Mouse (Mus musculus): ENCODE data around the gene Dnajc16.
"Not testable (repeated sequence)": the region's sequence is repeated elsewhere in the genome, so short reads cannot be mapped to it uniquely, and the experiment has no call there.

Dnajc16 gene

DNA sequence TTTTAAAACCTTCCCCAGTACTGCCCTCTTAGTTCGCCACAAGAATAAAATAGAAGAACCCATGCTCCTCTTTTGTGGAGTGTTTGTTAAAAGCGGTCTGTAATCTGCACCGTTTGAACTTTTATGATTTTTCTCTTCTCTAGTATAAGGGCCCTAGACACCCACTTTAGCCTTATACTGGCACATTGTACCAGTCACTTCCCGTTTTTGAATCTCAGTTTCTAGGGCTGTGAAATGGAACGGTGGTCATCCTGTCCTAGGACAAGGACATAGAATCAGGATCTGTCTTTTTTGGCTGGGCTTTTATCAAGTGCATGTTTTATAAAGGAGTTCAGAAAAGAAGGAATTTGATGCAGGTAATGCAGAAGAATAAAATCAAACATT lies 3.4 kb upstream of the Dnajc16 start:
- no peak for DNase-seq

DNA sequence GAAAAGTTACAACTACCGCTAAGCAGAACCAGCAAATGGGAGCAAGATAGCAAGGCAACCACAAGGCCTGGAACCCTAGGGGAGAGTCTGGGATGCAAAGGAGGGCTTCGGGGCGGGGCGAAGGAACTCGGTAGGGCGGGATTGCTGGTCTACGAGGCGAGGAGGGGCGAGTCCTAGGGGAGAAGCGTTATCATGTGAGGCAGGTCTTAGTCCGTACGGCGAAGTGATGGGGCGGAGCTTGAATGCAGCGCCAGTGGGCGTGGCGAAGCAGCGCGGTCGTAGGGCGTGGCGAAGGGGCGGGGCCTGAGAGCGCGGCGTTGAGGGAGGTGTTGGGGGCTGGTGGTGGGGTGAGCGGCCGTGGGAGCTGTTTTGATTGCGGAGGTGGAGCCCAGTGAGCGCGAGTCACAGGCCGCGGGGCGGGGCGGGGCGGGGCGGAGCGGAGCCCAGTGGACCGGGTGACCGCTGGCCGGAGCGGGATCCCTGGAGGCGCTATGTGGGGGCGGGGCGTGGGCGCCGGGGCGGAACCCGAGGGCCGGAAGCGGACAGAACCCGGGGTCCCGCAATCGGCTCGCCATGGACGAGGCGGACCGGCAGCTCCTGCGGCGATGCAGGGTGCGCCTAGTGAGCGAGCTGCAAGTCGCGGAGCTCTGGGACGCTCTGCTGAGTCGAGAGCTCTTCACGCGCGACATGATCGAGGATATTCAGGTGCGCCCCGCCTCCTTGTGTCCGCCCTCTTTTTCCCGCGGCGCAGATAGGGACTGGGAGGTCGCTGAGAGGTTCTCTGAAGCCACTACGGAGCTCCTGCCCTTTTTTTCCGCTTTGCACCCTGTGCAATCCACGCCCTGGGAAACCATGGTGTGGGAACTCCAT lies 2.8 kb upstream of the Dnajc16 start, which contains the start of gene Casp9:
Gene Casp9 (plus strand): TSS at position 331 of the 870 bp plus-strand sequence.
- peak; percentile 99 for DNase-seq

DNA sequence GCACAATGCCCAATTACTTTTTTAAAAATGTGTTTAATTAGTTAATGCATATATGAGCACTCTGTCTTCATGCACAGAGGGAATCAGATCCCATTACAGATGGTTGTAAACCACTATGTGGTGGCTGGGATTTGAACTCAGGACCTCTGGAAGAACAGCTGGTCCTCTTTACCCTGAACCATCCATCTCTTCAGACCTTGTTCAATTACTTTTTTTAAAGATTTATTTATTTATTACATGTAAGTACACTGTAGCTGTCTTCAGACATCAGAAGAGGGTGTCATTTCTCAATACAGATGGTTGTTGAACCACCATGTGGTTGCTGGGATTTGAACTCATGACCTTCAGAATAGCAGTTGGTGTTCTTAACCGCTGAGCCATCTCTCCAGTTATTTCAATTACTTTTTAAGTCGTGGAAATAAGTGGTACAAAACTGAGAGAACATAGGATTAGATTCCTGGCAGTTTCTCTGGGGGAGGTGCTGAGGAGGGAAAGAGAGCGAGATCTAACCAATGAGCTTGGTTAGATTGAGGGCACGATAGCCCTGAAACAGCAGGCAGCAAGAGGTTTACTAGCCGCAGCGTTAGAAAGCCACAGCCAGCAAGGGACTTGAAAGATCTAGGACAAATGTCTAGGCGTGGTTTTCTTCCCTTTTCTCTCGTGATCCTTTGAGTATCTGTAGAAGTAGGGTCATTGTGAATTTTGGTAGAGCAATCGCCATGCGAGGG lies 2.0 kb upstream of the Dnajc16 start:
- DNase-seq = no peak

DNA sequence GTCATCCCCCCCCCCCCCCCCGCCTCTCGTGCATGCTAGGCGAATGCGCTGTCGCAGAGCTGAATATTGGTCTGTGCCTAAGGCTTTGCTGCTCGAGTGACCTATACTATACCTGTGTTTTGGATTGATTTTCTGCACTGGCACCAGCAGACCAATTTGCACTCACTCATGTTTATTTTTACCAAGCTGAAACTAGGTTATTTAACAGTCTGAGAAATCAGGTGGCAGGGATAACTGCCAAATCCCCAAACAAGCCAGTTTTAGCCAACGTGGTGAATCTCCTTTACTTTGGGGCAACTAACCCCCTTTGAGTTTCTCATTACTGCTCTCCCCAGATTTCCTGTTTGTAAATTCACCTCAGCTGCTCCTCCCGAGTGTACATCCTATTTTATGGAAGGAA lies 1.2 kb upstream of the Dnajc16 start:
- no peak for DNase-seq

DNA sequence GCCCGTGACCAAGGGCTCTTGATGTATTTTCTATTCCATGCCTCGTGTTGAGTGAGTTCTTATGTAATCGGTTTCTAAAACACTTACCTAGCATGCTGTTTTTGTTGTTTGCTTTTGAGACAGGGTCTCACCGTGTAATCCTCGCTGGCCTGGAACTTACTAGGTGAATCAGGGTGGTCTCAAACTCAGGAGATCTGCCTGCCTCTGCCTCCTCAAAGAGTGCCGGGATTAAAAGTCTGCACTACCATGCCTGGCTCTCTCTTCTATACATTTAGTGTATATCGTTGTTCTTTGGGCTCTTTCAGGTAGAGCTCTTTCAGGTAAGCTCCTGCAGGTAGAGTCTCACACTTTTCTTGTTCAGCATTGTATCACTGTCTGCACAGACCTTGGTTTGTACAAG lies 755 bp upstream of the Dnajc16 start:
- DNase-seq = no peak

DNA sequence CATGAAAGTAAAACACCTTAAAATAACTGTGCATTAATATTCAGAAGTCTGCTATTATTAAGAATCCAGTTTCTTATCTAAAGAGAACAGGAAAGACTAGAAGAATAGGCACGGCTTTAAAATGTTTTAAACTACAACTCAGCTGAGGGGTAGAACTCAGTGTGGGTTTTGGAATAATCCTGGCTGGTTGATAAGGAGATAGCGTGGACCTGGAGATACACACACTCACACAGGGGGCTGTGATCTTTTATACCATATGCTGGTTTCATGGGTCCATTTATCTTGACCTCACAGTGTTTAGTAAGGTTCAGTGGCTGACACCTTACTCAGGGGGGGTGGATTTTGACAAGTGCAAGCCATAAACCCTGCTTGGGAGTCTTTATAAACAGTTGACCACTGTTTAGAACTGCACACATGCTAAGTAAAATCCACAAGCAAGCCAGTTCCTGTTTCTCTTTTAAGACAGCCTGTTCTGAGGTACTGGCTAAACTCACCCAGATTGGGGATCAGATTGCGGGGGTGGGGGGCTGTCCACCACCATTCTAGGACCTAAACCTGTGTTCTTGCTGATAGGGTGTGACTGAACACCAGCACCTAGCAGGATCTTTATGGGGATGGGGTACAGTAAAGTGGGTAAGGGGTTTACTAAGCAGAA lies 1.0 kb downstream of the Dnajc16 start:
- DNase-seq = peak; percentile 14

DNA sequence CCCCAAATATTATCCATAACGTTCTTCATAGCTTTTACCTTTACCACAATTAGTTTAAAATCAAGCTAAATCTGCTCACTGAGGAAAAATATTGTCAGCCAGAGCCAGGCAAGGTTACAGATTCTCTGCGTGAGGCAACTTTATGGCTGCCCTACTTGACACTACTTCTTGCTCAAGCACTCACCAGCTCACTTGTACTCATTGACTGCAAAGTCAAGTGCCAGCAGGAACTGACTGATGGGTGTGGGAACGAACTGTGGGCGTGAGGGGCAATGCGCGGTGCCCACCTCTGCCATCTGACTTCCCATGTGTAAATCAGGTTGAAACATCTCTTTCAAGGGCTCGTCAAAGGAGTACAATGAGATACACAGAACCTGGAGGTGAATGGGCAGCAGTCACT lies 3.3 kb downstream of the Dnajc16 start:
- DNase-seq = no peak

DNA sequence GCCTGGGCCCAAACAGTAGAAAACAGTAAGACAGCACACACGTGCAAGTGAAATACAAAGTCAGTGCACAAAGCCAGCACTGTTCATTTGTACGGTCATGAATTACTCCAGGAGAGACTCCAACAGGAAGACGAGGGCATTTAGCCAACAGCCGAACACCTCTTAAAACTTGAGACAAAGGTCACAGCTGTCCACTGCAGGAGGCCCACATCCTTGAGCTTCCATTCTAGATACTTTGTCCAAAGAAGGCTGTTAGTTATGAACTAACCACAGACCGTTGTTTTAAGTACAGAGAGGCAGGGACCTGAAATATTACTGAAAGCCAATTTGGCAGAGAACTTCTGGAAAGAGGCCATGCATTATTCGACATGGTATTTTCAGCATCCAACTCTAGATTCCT lies 3.7 kb downstream of the Dnajc16 start:
- DNase-seq = no peak

DNA sequence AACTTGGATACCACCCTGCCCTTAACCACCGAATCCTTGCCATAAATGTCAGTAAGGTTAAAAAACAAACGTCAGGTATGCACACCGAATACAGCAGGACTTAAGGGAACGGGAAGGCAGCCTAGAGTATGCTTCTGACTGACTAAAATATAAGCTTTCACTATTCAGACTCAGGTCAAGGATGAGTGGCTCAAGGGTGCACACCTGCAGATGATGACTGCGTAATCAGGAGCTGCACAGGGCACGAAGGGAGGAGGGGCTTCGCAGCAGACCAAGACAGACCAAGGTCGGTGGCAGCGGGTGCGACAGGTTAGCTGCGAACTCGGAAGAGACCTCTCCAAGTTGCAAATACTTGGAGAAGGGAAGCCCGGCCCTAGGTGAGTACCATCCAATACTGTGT lies 4.6 kb downstream of the Dnajc16 start:
- no peak for DNase-seq

DNA sequence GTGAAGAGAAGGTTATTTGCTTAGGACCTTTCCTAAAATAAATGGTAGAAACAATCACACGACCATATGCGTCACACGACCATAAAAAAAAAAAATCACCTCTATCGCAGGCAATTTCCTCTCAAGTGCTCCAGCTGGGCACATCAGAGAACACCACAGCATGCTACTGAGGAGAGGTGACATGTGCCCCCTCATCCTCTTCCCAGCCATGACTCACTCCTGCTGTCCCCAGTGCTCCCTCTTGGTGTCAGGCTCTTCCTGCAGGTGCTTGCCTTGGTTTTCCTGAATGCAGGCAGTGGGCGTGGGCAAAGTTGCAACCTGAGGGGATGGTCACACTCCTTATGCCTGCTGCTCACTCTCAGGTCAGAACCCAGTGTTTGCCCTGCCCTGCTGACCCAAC lies 5.9 kb downstream of the Dnajc16 start:
- no peak for DNase-seq

DNA sequence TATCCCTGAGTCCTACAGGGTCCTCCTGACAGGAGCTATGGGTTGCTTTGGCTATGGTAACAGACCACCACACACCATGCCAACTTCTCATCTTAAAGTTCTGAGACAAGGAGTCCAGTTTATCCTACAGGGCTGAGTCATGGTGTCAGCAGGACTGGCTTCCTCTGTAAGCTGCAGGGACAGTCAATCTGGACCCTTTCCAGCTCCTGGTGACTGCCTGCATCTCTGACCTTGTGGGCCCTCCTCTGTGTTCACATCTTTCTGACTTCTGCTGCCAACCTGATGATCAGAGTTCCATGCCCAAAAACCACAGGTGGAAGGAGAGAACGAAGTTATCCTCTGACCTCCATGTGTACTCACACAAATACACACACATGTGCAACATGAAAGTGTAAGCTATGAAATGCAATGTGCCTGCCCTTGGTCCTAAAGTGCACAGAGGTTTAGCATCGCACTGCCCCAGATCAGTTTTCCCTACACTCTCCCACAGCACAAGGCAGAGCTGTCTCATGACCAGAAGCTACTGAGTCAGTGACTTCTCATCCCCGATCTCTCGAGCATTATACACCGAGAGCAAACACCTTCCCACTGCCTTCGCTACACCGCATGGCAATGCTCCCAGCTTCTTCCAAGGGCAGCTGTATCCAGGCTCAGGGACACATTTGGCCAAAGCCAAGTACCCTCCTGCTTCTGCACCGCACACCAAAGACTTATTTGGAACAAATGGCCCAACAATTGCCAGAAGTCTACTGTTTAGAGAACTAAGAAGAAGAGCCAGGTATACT lies 9.3 kb downstream of the Dnajc16 start:
- no peak for DNase-seq

DNA sequence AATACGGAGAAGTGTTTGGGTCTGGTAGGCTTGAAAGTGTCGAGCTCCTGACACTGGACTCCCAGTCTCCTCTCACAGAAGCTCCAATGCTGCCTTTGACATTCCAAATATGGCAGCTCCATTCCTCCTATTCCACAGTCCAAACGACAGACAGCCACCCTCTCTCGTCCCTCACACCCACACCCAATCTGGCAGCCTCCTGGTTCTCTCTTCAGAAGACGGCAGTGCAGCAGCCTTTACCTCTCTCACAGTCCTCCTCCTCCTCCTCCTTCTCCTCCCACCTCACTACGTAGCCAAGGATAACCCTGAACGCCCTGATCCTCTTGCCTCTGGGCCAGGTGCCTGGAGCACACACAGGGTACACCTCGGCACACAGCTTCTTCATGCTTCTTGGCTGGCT lies 10.9 kb downstream of the Dnajc16 start:
- no peak for DNase-seq

DNA sequence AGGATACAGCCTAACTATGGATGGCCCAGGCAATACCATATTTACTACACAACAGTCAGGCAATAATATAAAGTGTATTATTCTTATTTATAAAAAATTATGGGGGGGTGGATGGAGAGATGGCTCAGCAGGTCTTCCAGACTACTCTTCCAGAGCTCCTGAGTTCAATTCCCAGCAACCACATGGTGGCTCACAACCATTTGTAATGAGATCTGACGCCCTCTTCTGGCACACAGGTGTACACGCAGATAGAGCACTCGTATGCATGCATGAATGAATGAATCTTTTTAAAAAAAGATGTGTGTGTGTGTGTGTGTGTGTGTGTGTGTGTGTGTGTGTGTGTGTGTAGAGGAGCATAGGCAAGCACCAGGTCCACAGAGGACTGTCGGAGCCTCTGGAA lies 17.7 kb downstream of the Dnajc16 start:
- not testable (repeated sequence) for DNase-seq

DNA sequence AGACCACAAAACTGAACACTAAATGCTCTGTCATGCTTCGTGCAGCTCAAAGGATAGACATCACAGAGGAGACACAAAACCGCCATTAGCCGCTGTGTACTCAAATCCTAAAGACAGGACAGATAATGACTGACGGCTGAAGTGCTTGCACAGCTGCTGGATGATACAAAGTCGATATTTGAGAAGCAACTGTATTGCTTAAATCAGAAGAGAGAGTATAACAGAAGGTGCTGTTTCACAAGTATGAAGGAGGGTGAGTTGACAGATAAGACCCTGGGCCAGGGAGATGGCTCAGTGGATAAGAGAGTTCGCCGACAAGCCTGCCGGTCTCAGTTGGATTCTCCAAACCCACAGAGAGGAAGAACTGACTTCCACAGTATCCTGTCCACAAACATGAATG lies 18.9 kb downstream of the Dnajc16 start:
- no peak for DNase-seq

DNA sequence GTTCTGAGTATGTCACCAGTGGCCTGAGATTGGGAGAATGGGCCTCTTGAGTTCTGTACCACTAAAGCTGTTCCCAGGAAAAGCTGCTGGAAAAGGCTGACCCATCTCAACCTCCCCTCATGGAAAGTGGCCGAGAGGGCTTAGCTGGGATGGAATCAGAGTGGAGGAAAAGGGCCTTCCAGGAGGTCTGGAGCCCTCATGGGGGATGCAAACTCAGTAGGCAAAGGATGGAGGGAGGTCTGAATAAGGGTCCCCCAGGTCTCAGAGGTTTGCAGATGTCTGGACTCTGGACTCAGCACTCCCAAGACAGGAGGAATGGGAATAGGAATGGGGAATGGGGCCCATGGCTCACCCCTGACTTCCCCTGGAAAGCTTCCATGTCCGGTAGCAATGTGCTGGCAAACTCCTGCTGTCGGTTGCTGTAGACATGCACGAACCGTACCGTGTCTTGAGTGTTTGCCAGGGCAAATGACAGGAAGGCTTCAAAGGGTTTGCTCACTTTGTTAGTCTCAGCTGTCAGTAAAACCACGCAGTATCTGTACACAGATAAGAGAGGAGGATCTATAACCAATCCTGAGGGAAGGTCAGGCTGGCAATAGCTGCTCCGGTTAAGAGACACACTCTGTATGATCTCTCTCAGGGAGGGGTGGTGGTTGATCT lies 21.1 kb downstream of the Dnajc16 start:
- no peak for DNase-seq

DNA sequence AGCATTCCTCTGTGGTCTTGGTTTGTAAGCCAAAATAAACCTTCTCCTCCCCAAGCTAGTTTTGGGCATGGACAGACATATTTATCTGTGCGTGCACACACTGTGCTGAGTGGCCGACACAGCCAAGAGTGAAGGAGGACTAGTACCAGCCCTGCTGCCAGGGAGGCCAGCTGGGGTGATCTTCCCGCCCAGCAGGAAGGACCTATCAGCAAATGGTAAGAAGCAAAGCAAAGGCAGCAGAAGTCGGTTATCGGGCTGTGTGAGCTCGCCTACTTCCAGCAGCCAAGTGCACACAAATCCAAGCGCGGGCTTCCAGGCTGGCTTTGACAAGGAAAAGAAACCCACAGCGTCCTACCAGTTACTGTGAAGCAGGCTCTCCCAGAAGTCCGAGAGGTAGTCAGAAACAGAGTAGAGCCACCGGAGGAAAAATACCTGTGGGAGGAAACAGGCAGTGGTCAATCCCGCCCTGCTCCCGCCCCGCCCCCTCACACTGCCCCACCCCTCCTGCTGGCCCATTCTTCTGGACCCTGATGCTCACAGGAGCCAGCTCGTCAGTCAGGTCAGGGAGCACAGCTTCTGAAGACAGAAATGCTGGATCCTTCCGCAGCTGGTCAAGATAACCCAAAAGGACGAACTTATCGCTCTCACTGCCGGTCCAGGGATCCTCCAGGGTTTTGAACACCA lies 23.2 kb downstream of the Dnajc16 start:
- DNase-seq = peak; percentile 84

DNA sequence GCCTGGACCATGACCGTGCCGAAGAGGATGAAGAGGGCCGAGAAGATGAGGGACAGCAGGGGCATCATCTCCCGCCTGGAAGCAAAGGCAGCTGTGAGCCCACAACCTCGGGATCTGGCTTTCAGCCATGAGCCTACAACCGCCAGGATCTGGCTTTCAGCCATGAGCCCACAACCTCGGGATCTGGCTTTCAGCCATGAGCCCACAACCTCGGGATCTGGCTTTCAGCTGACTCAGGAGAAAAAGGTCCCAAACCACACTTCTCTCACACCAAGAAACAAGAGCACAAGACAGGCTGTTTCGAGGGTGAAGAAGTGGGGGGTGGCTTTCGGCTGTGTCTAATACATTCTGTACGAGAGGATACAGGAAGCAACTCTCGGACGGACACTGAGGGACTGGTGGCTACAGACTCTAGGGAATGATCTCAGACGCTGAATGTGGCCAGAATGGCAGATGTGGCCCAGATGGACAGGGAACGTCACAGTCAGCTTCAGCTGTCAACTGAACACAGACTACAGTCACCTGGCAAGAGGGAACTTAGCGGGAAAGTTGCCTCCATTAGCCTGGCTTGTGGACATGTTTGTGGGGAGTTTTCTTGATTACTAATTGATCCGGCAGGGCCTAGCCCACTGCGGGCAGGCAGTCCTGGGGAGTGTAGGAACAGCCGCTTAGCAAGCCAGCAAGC lies 23.9 kb downstream of the Dnajc16 start:
- DNase-seq = no peak

DNA sequence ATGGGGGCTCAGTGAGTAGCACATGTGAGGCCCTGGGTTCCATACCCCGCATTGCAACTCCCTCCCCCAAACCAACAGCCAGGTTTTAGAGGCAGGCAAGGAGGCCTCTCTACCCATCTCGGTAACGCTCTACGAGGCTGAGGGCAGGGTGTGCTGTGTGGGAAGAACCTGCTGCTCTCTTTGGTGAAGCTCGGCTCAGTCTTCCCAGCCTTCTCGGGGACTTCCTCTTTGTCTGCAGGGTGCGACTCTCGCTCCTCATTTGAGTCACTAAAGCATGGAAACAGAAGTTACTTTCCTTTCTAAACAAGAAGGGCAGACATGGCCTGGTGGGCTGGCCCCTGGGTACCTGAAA lies 24.4 kb downstream of the Dnajc16 start:
- no peak for DNase-seq

DNA sequence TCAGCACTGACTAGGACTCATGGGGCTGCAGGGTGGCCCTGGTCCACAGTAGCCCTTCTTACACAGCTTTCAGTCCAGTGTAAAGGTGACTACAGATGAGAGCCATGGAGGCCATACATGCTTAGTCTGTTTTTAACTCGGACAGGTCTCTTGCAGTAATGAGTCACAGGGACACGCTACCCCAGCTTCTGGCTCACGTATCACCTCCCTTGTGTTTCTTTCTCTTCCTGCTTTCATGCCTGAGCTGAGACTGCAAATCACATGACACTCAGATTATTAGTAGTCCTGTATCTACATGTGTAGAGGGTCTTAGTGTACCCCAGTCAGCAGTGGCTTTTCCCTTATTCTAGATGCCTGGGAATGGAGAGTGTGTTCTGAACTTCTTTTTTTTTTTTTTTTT lies 25.7 kb downstream of the Dnajc16 start:
- DNase-seq = no peak

DNA sequence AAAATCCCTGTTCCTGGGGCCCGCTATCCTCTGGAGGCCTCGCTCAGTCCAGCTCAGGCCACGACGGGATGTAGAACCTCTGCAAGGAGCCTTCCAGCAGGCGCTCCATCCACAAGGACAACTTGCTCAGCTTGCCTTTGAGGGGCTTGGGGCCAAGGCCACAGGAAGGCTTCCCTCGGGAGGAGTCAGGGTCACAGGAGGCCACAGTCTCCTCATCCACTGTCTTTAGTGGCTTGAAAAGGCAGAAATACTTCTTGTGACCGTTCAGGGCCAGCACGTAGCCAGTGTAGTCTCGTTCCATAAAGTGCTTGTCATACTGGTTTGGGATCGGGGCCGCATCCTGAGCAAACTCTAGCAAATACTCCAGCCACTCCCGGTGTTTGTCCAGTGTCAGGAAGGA lies 27.3 kb downstream of the Dnajc16 start:
- DNase-seq = no peak

DNA sequence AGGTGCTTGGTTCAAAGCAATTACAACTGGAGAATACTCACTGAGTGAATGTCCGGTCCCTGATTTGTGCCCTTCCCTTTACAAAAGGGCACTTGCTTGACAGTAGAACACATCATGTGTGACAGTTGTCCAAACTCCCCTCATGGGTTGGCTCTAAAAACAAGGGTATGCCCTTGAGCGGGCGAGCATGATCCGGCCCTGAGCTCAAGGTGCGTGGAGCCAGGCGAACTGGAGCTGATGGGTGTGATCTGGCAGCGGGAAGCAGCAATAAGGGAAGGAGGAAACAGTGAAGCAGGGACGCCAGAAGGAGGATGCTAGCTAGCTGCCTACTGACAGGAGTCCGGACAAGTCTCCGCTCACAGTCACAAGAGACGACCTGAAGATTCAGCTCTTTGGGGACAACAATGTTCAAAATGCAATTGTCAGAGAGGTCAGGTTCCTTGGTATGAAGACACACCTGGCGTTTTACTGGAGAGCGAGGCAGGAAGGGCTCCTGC lies 28.6 kb downstream of the Dnajc16 start:
- DNase-seq = no peak
